Mouse (Mus musculus) stomach, postnatal 0 days (tissue): ENCODE results near the gene BC004004. TPM values are rescaled to one million over a fixed set of nuclear protein-coding genes. Genes with fewer than 3 reads are reported as not detected.

ENCODE experiments used
- ATAC-seq: fragments of 200-750 bp; cut with Nextera tagmentation; 2 replicates; pipeline ENCODE4 v1.8.0; 2017; ENCODE audit not compliant: low FRiP score, low TSS enrichment
- DNase-seq: peaks from one replicate; pipeline ENCODE4 v3.0.0-alpha.2; 2016; ENCODE audit warnings: low spot score
- H3K27ac ChIP-seq: fragments of 300-500 bp; sonication (generic); replicated peaks from 2 replicates; pipeline ENCODE4 v1.5.1; 2014; ENCODE audit warnings: mild to moderate bottlenecking, control low read depth
- H3K27me3 ChIP-seq: fragments of 300-500 bp; sonication (generic); 2 replicates; pipeline ENCODE4 v1.6.1; 2014; ENCODE audit warnings: low read length; ENCODE audit not compliant: control insufficient read depth, insufficient read depth
- H3K36me3 ChIP-seq: fragments of 300-500 bp; sonication (generic); 2 replicates; pipeline ENCODE4 v1.6.1; 2014; ENCODE audit warnings: low read length, mixed read lengths; ENCODE audit not compliant: control insufficient read depth, insufficient read depth
- H3K4me1 ChIP-seq: fragments of 300-500 bp; sonication (generic); replicated peaks from 2 replicates; pipeline ENCODE4 v1.6.1; 2014; ENCODE audit warnings: antibody characterized with exemption; ENCODE audit not compliant: control insufficient read depth, insufficient read depth
- H3K4me2 ChIP-seq: fragments of 300-500 bp; sonication (generic); replicated peaks from 2 replicates; pipeline ENCODE4 v1.6.1; 2014; ENCODE audit warnings: low read depth, mild to moderate bottlenecking, control low read depth, moderate library complexity
- H3K4me3 ChIP-seq: fragments of 300-500 bp; sonication (generic); 2 replicates; pipeline ENCODE4 v1.5.1; 2014; ENCODE audit warnings: low read depth, low read length, control low read depth
- H3K9ac ChIP-seq: fragments of 300-500 bp; sonication (generic); 2 replicates; pipeline ENCODE4 v1.6.1; 2014; ENCODE audit warnings: mild to moderate bottlenecking, low read length, control low read depth, mixed read lengths
- H3K9me3 ChIP-seq: fragments of 300-500 bp; sonication (generic); 2 replicates; pipeline ENCODE4 v1.6.1; 2016; ENCODE audit warnings: low read length; ENCODE audit not compliant: control insufficient read depth
- CTCF ChIP-seq: IDR thresholded peaks from 2 replicates; pipeline ENCODE4 v1.5.1; 2016; ENCODE audit warnings: antibody characterized with exemption, low read depth, mild to moderate bottlenecking, moderate library complexity
- EP300 ChIP-seq: optimal IDR thresholded peaks from 2 replicates; pipeline ENCODE3; 2016; ENCODE audit warnings: antibody characterized with exemption
- WGBS: fragments of 180-500 bp; shearing (Covaris S2); extraction: QIAGEN DNeasy Blood & Tissue Kit; methylation state at CpG from one replicate; pipeline ENCODE4 v1.1.7; 2014; 5-methylcytosine and 5-hydroxymethylcytosine counted together
- polyA plus RNA-seq: library from polyadenylated mRNA; unstranded; fragments of >200 nt; fragmentation: Nextera tagmentation; extraction: Ambion mirVana; gene quantifications from 2 replicates; pipeline ENCODE4 v1.2.1, GENCODE M21; 2015

Gene BC004004
- polyA plus RNA-seq, 1 experiment from 2014 or later: 97.2 TPM

- no peak for DNase-seq
- no peaks in the 10 kb centered on the region for H3K9me3 ChIP-seq
- 0 out of 2 replicates have a peak overlapping the region, but pooled peaks have one; percentile 4 for H3K9ac ChIP-seq
- no peak overlapping the region for H3K4me3 ChIP-seq
- no peak overlapping the region for H3K27ac ChIP-seq
- peaks cover 26% of the 10 kb centered on the region for H3K36me3 ChIP-seq
- WGBS: 72% methylated on average over 4 of the region's 4 CpGs
- TF ChIP-seq CTCF: no peak
- no peak for TF ChIP-seq EP300
- H3K27me3 ChIP-seq: no peaks in the 10 kb centered on the region
- H3K4me2 ChIP-seq: no peak overlapping the region
- ATAC-seq: no peak
- H3K4me1 ChIP-seq: no peaks in the 10 kb centered on the region
Observed at GRCm38 (mm10) chr17:29332186-29332685, 63.6 kb downstream of the BC004004 start.

- Histone ChIP-seq H3K36me3 (peaks cover 43% of the 10 kb centered on the region), H3K9me3 (no peaks in the 10 kb centered on the region), H3K27ac (no peak overlapping the region), H3K4me1 (no peaks in the 10 kb centered on the region), H3K4me2 (no peak overlapping the region), H3K27me3 (no peaks in the 10 kb centered on the region), H3K4me3 (no peak overlapping the region), H3K9ac (no peak overlapping the region)
- 91% methylated on average over 19 of the region's 19 CpGs for WGBS
- no peak for DNase-seq
- no peak for TF ChIP-seq CTCF
- no peak for TF ChIP-seq EP300
- ATAC-seq: no peak
Observed at GRCm38 (mm10) chr17:29336266-29336990, 67.8 kb downstream of the BC004004 start.

GRCm38 (mm10) chr17:29337979-29338823 lies 69.6 kb downstream of the BC004004 start:
- Histone ChIP-seq H3K4me3 (no peak overlapping the region), H3K36me3 (peaks cover 27% of the 10 kb centered on the region), H3K27ac (no peak overlapping the region), H3K9me3 (no peaks in the 10 kb centered on the region), H3K4me2 (no peak overlapping the region), H3K4me1 (peaks cover 2% of the 10 kb centered on the region; the same call in 1 of the 2 replicates), H3K9ac (no peak overlapping the region), H3K27me3 (no peaks in the 10 kb centered on the region)
- no peak for TF ChIP-seq CTCF
- DNase-seq (no peak), ATAC-seq (no peak)
- 89% methylated on average over 9 of the region's 9 CpGs for WGBS

GRCm38 (mm10) chr17:29339170-29339768 lies 70.7 kb downstream of the BC004004 start:
- ATAC-seq (no peak), DNase-seq (no peak)
- Histone ChIP-seq H3K36me3 (peaks cover 21% of the 10 kb centered on the region), H3K9ac (no peak overlapping the region), H3K27ac (peak overlapping the region; percentile 24; the same call in 1 of the 2 replicates), H3K4me1 (peaks cover 2% of the 10 kb centered on the region; the same call in 1 of the 2 replicates), H3K9me3 (no peaks in the 10 kb centered on the region), H3K27me3 (no peaks in the 10 kb centered on the region), H3K4me2 (no peak overlapping the region), H3K4me3 (no peak overlapping the region)
- TF ChIP-seq EP300 (no peak), CTCF (no peak)
- 76% methylated on average over 11 of the region's 11 CpGs for WGBS

- 72% methylated on average over 18 of the region's 18 CpGs for WGBS
- peaks cover 2% of the 10 kb centered on the region; the same call in 1 of the 2 replicates for H3K4me1 ChIP-seq
- no peak overlapping the region for H3K4me3 ChIP-seq
- H3K27ac ChIP-seq: peak overlapping the region; percentile 88
- ATAC-seq: peak; percentile 48; the same call in 1 of the 2 replicates
- peaks cover 17% of the 10 kb centered on the region for H3K36me3 ChIP-seq
- no peaks in the 10 kb centered on the region for H3K9me3 ChIP-seq
- TF ChIP-seq CTCF (no peak), EP300 (no peak)
- no peak overlapping the region for H3K9ac ChIP-seq
- DNase-seq: no peak
- H3K27me3 ChIP-seq: no peaks in the 10 kb centered on the region
- H3K4me2 ChIP-seq: no peak overlapping the region
Observed at GRCm38 (mm10) chr17:29340406-29341261, 72.0 kb downstream of the BC004004 start.
